Mouse (Mus musculus): Measurements from ENCODE around the gene Cul1. TPM values are rescaled to one million over a fixed set of nuclear protein-coding genes. Genes with fewer than 3 reads are reported as not detected.
"Not testable (repeated sequence)": the region's sequence is repeated elsewhere in the genome, so short reads cannot be mapped to it uniquely, and the experiment has no call there.

Cul1 gene
- 142 and 143 TPM in 2 replicates for total RNA-seq (2017)

DNA sequence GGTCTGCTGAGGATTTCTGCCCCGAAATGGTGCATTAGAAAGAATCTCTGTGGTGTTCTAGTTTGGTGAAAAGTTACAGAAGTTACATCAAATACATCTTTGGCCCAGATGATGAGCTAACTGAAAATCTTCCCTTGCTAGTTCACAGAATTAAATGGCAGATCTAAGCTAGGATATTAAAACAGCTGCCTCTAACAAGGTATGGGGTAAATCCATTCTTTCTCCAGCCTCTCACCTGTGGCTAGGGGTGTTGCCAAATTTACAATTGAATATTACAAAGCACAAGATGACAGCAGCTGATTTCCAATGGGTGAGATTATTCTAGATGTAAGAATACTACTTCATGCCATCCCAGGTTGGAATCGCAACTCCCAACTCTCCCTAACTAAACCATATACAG lies at the start of gene Cul1:
Gene Cul1, plus strand, starts transcription at position 301 of the 400 bp plus-strand sequence.
- no peak for ATAC-seq (replicated peaks; ENCODE audit: low read depth, poor library complexity, severe bottlenecking)

GRCm38 (mm10) chr6:47404419-47405382 lies 48.5 kb upstream of the Cul1 start:
- no peak for ATAC-seq (replicated peaks; ENCODE audit: low read depth, poor library complexity, severe bottlenecking)

DNA sequence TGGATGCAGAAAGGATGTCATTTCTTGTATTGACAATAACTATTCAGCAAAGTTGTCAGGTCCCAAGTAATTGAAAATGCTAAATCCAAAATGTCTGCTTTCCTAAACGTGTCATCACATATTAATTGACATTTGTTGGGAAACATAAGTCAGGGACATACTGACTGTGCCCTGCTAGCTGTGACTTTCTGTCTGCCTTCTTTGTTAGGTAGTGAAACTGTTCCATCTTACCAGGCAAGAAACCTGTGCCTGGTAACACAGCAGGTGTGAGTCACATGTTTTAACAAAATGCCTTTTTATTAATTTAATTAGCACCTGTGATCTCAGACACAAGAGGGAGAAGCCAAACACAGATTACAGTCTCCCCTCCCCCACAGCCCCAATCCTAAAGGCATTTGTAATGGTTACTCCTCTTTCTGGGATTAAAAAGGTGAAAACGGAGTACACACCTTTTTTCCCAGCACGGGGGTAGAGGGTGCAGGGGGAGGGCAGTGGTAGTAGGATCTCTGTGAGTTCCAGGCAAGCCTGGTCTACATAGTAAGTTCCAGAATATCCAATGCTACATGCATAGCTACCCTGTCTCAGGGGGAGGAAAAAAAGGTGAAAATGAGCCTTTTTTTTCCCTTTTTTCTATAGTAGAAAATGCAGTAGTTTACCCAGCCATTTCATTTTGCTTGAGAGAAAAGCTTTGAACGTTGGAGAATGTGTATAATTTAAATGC lies 40.2 kb upstream of the Cul1 start:
- no peak for ATAC-seq (replicated peaks; ENCODE audit: low read depth, poor library complexity, severe bottlenecking)

DNA sequence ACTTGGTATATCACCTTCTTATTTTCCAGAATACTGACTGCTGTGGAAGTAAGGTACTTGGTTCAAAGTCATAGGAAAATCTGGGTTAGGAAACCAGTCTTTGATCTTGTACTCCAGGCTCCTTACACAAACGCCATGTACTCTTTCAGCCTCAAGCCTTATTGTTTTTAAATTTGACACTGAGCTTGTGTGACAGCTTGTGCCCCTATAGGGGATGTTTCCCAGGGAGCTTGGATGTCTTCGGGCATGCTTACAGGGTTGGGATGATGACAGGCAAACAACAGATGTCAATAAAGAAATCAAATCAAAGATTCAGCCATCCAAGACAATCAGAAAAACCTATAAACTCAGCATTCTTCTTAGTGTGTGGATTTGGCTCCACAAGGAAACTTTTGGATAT lies 39.5 kb upstream of the Cul1 start:
- ATAC-seq (replicated peaks; ENCODE audit: low read depth, poor library complexity, severe bottlenecking) = no peak

DNA sequence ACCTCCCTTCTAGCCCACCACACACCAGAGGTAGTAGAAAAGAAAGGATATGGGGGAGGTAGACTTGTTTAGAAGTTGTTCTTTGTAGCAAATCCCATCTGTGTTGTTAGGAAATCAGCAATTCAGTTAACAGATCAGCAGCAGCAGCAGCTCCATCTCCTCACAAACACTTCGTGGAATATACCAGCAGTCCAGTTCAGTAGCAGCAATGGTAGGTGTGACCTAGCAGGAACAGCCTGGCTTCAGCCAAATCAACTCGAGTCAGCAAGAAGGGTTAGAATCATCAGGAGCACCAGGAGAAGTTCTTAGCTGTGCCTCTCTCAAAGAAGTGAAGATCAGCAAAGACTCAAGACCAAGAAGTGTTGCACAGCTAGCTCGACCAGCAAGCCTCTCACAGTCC lies 34.5 kb upstream of the Cul1 start:
- ATAC-seq (replicated peaks; ENCODE audit: low read depth, poor library complexity, severe bottlenecking) = no peak

- no peak for ATAC-seq (replicated peaks; ENCODE audit: low read depth, poor library complexity, severe bottlenecking)
Observed at GRCm38 (mm10) chr6:47420156-47420555, 33.0 kb upstream of the Cul1 start.

GRCm38 (mm10) chr6:47421221-47421620 lies 32.0 kb upstream of the Cul1 start:
- no peak for ATAC-seq (replicated peaks; ENCODE audit: low read depth, poor library complexity, severe bottlenecking)

DNA sequence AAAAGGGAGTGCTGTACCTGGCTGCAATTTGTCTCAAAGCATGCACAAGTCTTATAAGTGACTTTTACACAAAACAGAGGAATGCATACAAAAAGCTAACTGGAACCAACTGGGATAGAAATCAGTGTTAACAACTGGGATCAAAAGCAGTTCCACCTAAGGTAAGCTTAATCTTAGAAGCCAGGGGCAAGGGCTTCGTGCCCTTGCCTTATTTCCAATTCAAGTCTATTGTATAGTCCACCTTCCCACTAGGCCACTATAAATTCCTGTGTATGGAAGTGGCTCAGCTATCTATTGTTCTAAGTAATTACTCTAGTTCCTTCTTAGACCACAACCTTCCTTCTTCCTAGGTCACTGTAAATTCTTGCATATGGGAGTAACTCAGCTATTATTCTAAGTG lies 27.1 kb upstream of the Cul1 start:
- no peak for ATAC-seq (replicated peaks; ENCODE audit: low read depth, poor library complexity, severe bottlenecking)

- not testable (repeated sequence) for ATAC-seq (replicated peaks; ENCODE audit: low read depth, poor library complexity, severe bottlenecking)
Observed at GRCm38 (mm10) chr6:47426556-47426955, 26.6 kb upstream of the Cul1 start.

- not testable (repeated sequence) for ATAC-seq (replicated peaks; ENCODE audit: low read depth, poor library complexity, severe bottlenecking)
Observed at GRCm38 (mm10) chr6:47432795-47433194, 20.4 kb upstream of the Cul1 start.

- ATAC-seq (replicated peaks; ENCODE audit: low read depth, poor library complexity, severe bottlenecking) = no peak
Observed at GRCm38 (mm10) chr6:47440080-47440479, 13.1 kb upstream of the Cul1 start.

DNA sequence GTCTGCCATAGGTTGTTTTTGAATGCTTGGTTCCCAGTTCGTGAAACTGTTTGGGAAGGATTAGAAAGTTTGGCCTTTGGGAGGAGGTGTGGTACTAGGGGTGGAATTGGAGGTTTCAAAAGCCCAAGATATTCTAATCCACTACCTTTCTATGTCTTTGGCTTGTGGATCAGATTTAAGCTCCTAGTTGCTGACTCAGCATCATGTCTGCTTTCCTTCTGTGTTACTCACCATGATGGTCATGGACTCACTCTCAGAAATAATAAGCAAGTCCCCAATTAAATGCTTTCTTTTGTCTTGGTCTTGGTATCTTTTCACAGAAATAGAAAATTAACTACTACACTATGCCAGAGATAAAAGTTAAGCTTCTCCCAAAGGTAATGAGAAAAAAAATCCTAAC lies 5.5 kb upstream of the Cul1 start:
- ATAC-seq (replicated peaks; ENCODE audit: low read depth, poor library complexity, severe bottlenecking) = no peak

- ATAC-seq (replicated peaks; ENCODE audit: low read depth, poor library complexity, severe bottlenecking) = peak; percentile 34
Observed at GRCm38 (mm10) chr6:47453522-47454130, 428 bp downstream of the Cul1 start.

- ATAC-seq (replicated peaks; ENCODE audit: low read depth, poor library complexity, severe bottlenecking) = peak; percentile 55
Observed at GRCm38 (mm10) chr6:47454131-47454574, 955 bp downstream of the Cul1 start.

DNA sequence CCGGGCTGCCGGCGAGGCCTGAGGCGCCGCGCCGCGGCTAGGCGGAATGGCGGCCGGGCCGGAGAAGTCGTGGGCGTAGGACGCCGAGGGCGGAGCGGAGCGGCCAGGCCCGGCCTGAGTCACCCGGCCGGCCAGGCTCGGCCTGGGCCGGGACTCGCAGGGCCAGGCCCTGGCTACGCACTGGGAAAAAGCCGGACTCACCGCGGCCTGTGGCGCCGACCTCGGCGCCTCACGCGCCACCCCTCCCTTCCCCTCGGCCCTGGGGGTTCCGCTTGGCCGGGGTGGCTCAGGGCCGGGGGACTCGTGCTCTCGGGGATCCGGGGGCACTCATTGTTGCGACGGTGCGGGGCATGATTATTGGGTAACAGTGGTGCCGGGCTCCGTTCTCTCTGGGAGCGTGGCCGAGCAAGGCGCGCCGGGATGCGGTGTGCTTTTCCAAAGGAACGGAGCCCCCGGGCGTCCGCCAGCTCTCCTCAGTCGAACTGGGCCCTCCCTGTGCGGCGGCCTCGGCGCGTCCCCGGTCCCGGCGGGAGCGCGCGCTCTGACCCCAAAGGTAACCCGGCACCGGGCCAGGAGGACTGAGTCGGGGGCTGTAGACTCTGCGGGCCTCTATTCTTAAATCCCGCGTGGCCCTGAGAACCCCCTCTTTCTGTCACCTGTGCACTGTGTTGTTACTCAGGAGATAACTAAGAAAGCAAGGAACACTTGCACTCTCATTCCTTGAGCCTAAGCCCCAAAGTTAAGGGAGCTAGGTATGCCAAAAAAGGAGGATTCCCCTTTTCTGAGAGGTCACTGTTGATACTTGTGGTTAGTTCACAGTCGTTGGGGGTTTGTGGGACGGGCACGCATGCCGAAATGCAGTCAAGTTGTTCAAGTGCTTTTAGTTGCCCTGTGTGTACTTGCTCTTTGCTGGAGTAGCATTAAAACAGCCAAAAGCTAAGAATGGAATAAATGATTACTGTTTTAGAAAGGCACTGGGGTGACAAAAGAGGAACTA lies 1.7 kb downstream of the Cul1 start:
- peak; percentile 39 for ATAC-seq (replicated peaks; ENCODE audit: low read depth, poor library complexity, severe bottlenecking)

- ATAC-seq (replicated peaks; ENCODE audit: low read depth, poor library complexity, severe bottlenecking) = no peak
Observed at GRCm38 (mm10) chr6:47455843-47456242, 2.6 kb downstream of the Cul1 start.

DNA sequence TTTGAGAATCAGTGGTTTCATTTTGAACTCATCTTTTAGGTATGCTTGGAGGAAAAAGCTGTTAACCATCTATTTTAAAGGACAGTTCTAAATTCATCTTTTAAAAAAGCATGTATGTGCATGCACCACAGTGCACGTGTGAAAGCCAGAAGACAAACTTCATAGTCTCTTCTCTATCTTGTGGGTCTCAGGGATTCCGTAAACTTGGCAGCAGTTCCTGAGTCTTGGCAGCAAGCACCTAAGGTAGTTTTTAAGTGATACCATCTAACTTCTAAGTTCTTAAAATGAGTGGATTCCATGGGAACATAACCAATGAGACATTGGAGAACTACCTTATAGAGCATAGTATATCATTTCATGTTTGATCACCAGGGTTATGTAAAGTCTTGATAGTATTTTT lies 3.7 kb downstream of the Cul1 start:
- ATAC-seq (replicated peaks; ENCODE audit: low read depth, poor library complexity, severe bottlenecking) = no peak

GRCm38 (mm10) chr6:47465400-47465799 lies 12.2 kb downstream of the Cul1 start:
- ATAC-seq (replicated peaks; ENCODE audit: low read depth, poor library complexity, severe bottlenecking) = 0 out of 2 replicates have a peak, but pooled peaks have one; percentile 52

- no peak for ATAC-seq (replicated peaks; ENCODE audit: low read depth, poor library complexity, severe bottlenecking)
Observed at GRCm38 (mm10) chr6:47466488-47466887, 13.3 kb downstream of the Cul1 start.

Measured in common myeloid progenitor, adult 5-6 weeks (primary cell).